ENCODE assay signal across 17 mouse cellular contexts in genomic region chr3:95043251-95043650, GRCm38 (mm10). TPM values are rescaled to one million over a fixed set of nuclear protein-coding genes. Genes with fewer than 3 reads are reported as not detected.
A peak's percentile ranks its signal among the peaks of the same experiment; 100 is the strongest.
DNase-seq lines count a peak whose midpoint lies in the region; ATAC-seq and TF ChIP-seq lines count a peak whose summit lies in the region.
"Had no signal": no experiment of that assay in that cellular context is flagged by ENCODE, and none has a peak within 500 bp of the region (broad histone marks: within the 10 kb centered on the region; RNA-seq: fewer than 3 reads in every experiment).

No protein-coding gene starts in this region.

- H3K27me3 ChIP-seq in lung, embryonic 15.5 days: no peaks in the 10 kb centered on the region
- H3K27me3 ChIP-seq: stomach, embryonic 15.5 days had no signal

- no peak for ATAC-seq in lung, embryonic 15.5 days (ENCODE audit: borderline replicate concordance, extremely low read depth, low FRiP score, low TSS enrichment)

- H3K36me3 ChIP-seq in lung, embryonic 15.5 days: 0 out of 2 replicates have a peak, but pooled peaks cover 2% of the 10 kb centered on the region
- H3K36me3 ChIP-seq in macrophage (ENCODE audit: inconsistent target): no peaks in the 10 kb centered on the region

- H3K9ac ChIP-seq in lung, embryonic 15.5 days: no peak overlapping the region; the same call in 1 of the 2 replicates
- H3K9ac ChIP-seq: stomach, embryonic 15.5 days had no signal

- H3K27ac ChIP-seq in gastrocnemius, adult 2 months: peak overlapping the region; percentile 92
- peak overlapping the region; percentile 90 for H3K27ac ChIP-seq in lung, embryonic 15.5 days
- H3K27ac ChIP-seq in macrophage: peak overlapping the region; percentile 74

- intact Hi-C loops in gastrocnemius, adult 2 months (cut with DNase I): no loop called here

- no peak overlapping the region for H3K4me3 ChIP-seq in gastrocnemius, adult 2 months
- no peak overlapping the region for H3K4me3 ChIP-seq in lung, embryonic 15.5 days
- no peak overlapping the region for H3K4me3 ChIP-seq in macrophage (ENCODE audit: inconsistent target)

- H3K79me2 ChIP-seq in macrophage (ENCODE audit: inconsistent target): peaks cover 41% of the 10 kb centered on the region

- TF ChIP-seq CTCF in gastrocnemius, adult 2 months (IDR thresholded peaks at IDR 0.05): no peak

- H3K4me2 ChIP-seq in lung, embryonic 15.5 days: peak overlapping the region; percentile 61; the same call in 1 of the 2 replicates

- 65% methylated on average over 6 of the region's 6 CpGs for WGBS in lung, embryonic 15.5 days
- WGBS in macrophage (ENCODE audit: missing documents): 36% methylated on average over 6 of the region's 6 CpGs

- peaks cover 8% of the 10 kb centered on the region for H3K4me1 ChIP-seq in lung, embryonic 15.5 days

- no peaks in the 10 kb centered on the region for H3K9me3 ChIP-seq in lung, embryonic 15.5 days
- H3K9me3 ChIP-seq: stomach, embryonic 15.5 days had no signal

- DNase-seq in gastrocnemius, adult 2 months: no peak
- no peak for DNase-seq in gastrocnemius, adult 18-20 months (ENCODE audit: low spot score)
- no peak for DNase-seq in lung, postnatal 36 days
- DNase-seq in thymus, postnatal 14 days: peak; percentile 16
- no peak for DNase-seq in thymus, postnatal 36 days
- no peak for DNase-seq in right cerebral cortex, postnatal 25 days
- DNase-seq: B cell, adult 2 months; cerebellum, adult 8-10 months; forebrain, postnatal 0 days; gastrocnemius, postnatal 10 days; heart, adult 2 months; heart, postnatal 10 days; kidney, adult 8-10 months; retina, postnatal 1 day had no signal

RNA-seq across cellular contexts. Expression of gene Psmd4, which starts 0.8 kb away (rescaled TPM):
- total RNA-seq in gastrocnemius, adult 2 months (2021): 100 to 1,000 TPM; 164 to 237 TPM
- total RNA-seq in gastrocnemius, adult 18-20 months (2021): 100 to 1,000 TPM; 222 to 224 TPM
- polyA plus RNA-seq in lung, embryonic 15.5 days (2015; fragmentation: Nextera tagmentation; extraction: Ambion mirVana): 239 and 245 TPM in 2 replicates
- total RNA-seq in macrophage (2018; cell fraction: chromatin; rRNA removed): 100 to 1,000 TPM in 18 of 26 experiments, 10 to 100 TPM in 8; 60.3 to 149 (median 109) TPM
- total RNA-seq in macrophage (2018; cell fraction: cytosol; rRNA removed): 100 to 1,000 TPM in 24 of 26 experiments, 10 to 100 TPM in 2; 95.5 to 160 (median 124) TPM
- 100 to 1,000 TPM in 6 of 26 experiments, 10 to 100 TPM in 20; 57.2 to 121 (median 87.1) TPM for total RNA-seq in macrophage (2018; cell fraction: nucleus; rRNA removed)
- 102 to 143 TPM (median 138 TPM) in 3 replicates for polyA plus RNA-seq in macrophage (2018)

RNA-seq across cellular contexts. Expression of gene Zfp687, which starts 28.0 kb away (rescaled TPM):
- 10 to 100 TPM; 10.9 to 11.5 TPM for total RNA-seq in gastrocnemius, adult 2 months (2021)
- total RNA-seq in gastrocnemius, adult 18-20 months (2021): 10 to 100 TPM; 13.2 to 14.9 TPM
- polyA plus RNA-seq in lung, embryonic 15.5 days (2015; fragmentation: Nextera tagmentation; extraction: Ambion mirVana): 22.0 and 22.9 TPM in 2 replicates
- total RNA-seq in macrophage (2018; cell fraction: chromatin; rRNA removed): 10 to 100 TPM; 21.2 to 73.2 (median 38.5) TPM
- 10 to 100 TPM in 14 of 26 experiments, 1 to 10 TPM in 12; 5.1 to 16.3 (median 10.6) TPM for total RNA-seq in macrophage (2018; cell fraction: cytosol; rRNA removed)
- 10 to 100 TPM; 19.1 to 42.8 (median 33.2) TPM for total RNA-seq in macrophage (2018; cell fraction: nucleus; rRNA removed)
- polyA plus RNA-seq in macrophage (2018): 8.3 to 8.9 TPM (median 8.9 TPM) in 3 replicates
